Mouse (Mus musculus) midbrain, embryonic 10.5 days (tissue): ENCODE results near the gene Gstp2. TPM values are rescaled to one million over a fixed set of nuclear protein-coding genes. Genes with fewer than 3 reads are reported as not detected.
A peak's percentile ranks its signal among the peaks of the same experiment; 100 is the strongest.

Experiments used
- DNase-seq: peaks from one replicate; pipeline ENCODE4 v3.0.0-alpha.2; 2017; ENCODE audit warnings: low spot score
- H3K27ac ChIP-seq: fragments of 300-500 bp; sonication (generic); replicated peaks from 2 replicates; pipeline ENCODE4 v1.5.1; 2016; ENCODE audit warnings: mild to moderate bottlenecking
- H3K27me3 ChIP-seq: fragments of 300-500 bp; sonication (generic); 2 replicates; pipeline ENCODE4 v1.6.1; 2016; ENCODE audit warnings: low read depth, mild to moderate bottlenecking; ENCODE audit not compliant: poor library complexity, severe bottlenecking
- H3K36me3 ChIP-seq: fragments of 300-500 bp; sonication (generic); 2 replicates; pipeline ENCODE4 v1.6.1; 2016; ENCODE audit warnings: mild to moderate bottlenecking, moderate library complexity
- H3K4me1 ChIP-seq: fragments of 300-500 bp; sonication (generic); 2 replicates; pipeline ENCODE4 v1.6.1; 2016
- H3K4me3 ChIP-seq: fragments of 300-500 bp; sonication (generic); 2 replicates; pipeline ENCODE4 v1.5.1; 2016; ENCODE audit warnings: mild to moderate bottlenecking, moderate library complexity
- H3K9me3 ChIP-seq: fragments of 300-500 bp; sonication (generic); replicated peaks from 2 replicates; pipeline ENCODE4 v1.6.1; 2016; ENCODE audit warnings: mild to moderate bottlenecking
- WGBS: fragments of 180-500 bp; shearing (Covaris S2); methylation state at CpG from one replicate; pipeline ENCODE4 v1.1.7; 2016; 5-methylcytosine and 5-hydroxymethylcytosine counted together
- polyA plus RNA-seq: library from polyadenylated mRNA; unstranded; fragments of >200 nt; fragmentation: Nextera tagmentation; extraction: Ambion mirVana; gene quantifications from 2 replicates; pipeline ENCODE4 v1.2.1, GENCODE M21; 2016

Gstp2 gene
- 1.0 and 2.8 TPM in 2 replicates for polyA plus RNA-seq

GRCm38 (mm10) chr19:4045966-4046865 is at the start of gene Gstp2:
Gene Gstp2 (minus strand): TSS chr19:4046023.
- 66% methylated on average over 16 of the region's 16 CpGs for WGBS
- H3K27ac ChIP-seq, result no peak within 1 kb of the TSS

GRCm38 (mm10) chr19:4094774-4095303 is 49.0 kb upstream of the Gstp2 start:
- Histone ChIP-seq H3K9me3 (no peaks in the 10 kb centered on the region), H3K27ac (no peak overlapping the region), H3K27me3 (peaks cover 9% of the 10 kb centered on the region), H3K4me3 (no peak overlapping the region), H3K4me1 (peaks cover 38% of the 10 kb centered on the region), H3K36me3 (no peaks in the 10 kb centered on the region)
- 78% methylated on average over 5 of the region's 5 CpGs for WGBS
- DNase-seq, result no peak

More at GRCm38 (mm10) chr19:4045966-4046865, at the start of gene Gstp2:
- Histone ChIP-seq H3K27me3 (no peaks in the 10 kb centered on the region), H3K9me3 (no peaks in the 10 kb centered on the region), H3K4me3 (no peak within 1 kb of the TSS), H3K4me1 (0 out of 2 replicates have a peak, but pooled peaks cover 2% of the 10 kb centered on the region), H3K36me3 (no peaks in the 10 kb centered on the region)
- peak; percentile 30 for DNase-seq

- H3K4me3 ChIP-seq, result no peak overlapping the region
- peaks cover 4% of the 10 kb centered on the region for H3K27me3 ChIP-seq
- H3K9me3 ChIP-seq, result no peaks in the 10 kb centered on the region
- no peaks in the 10 kb centered on the region for H3K36me3 ChIP-seq
- 83% methylated on average over 3 of the region's 3 CpGs for WGBS
- no peak overlapping the region for H3K27ac ChIP-seq
- no peak for DNase-seq
- H3K4me1 ChIP-seq, result peaks cover 33% of the 10 kb centered on the region
These were observed 48.5 kb upstream of the Gstp2 start for GRCm38 (mm10) chr19:4094348-4094747.

GRCm38 (mm10) chr19:4093772-4094171 is 47.9 kb upstream of the Gstp2 start:
- no peak overlapping the region for H3K4me3 ChIP-seq
- no peak overlapping the region for H3K27ac ChIP-seq
- H3K4me1 ChIP-seq, result peaks cover 27% of the 10 kb centered on the region
- H3K27me3 ChIP-seq, result no peaks in the 10 kb centered on the region
- 80% methylated on average over 7 of the region's 7 CpGs for WGBS
- DNase-seq, result no peak
- no peaks in the 10 kb centered on the region for H3K9me3 ChIP-seq
- no peaks in the 10 kb centered on the region for H3K36me3 ChIP-seq

GRCm38 (mm10) chr19:4092750-4093149 is 46.9 kb upstream of the Gstp2 start:
- Histone ChIP-seq H3K9me3 (no peaks in the 10 kb centered on the region), H3K36me3 (no peaks in the 10 kb centered on the region), H3K4me1 (peaks cover 17% of the 10 kb centered on the region), H3K27ac (no peak overlapping the region), H3K4me3 (no peak overlapping the region), H3K27me3 (no peaks in the 10 kb centered on the region)
- 94% methylated on average over 3 of the region's 3 CpGs for WGBS
- DNase-seq, result no peak

- 69% methylated on average over 2 of the region's 2 CpGs for WGBS
- no peak overlapping the region for H3K27ac ChIP-seq
These were observed 45.6 kb upstream of the Gstp2 start for GRCm38 (mm10) chr19:4091383-4091782.

GRCm38 (mm10) chr19:4090446-4090845 is 44.6 kb upstream of the Gstp2 start:
- H3K4me1 ChIP-seq, result no peaks in the 10 kb centered on the region
- H3K27ac ChIP-seq, result no peak overlapping the region
- no peak overlapping the region for H3K4me3 ChIP-seq
- H3K27me3 ChIP-seq, result no peaks in the 10 kb centered on the region
- no peak for DNase-seq
- no peaks in the 10 kb centered on the region for H3K36me3 ChIP-seq
- WGBS, result 87% methylated on average over 3 of the region's 3 CpGs
- H3K9me3 ChIP-seq, result no peaks in the 10 kb centered on the region

More at GRCm38 (mm10) chr19:4091383-4091782, 45.6 kb upstream of the Gstp2 start:
- DNase-seq, result no peak
- no peaks in the 10 kb centered on the region for H3K36me3 ChIP-seq
- no peaks in the 10 kb centered on the region for H3K9me3 ChIP-seq
- peaks cover 6% of the 10 kb centered on the region for H3K4me1 ChIP-seq
- no peaks in the 10 kb centered on the region for H3K27me3 ChIP-seq
- no peak overlapping the region for H3K4me3 ChIP-seq

GRCm38 (mm10) chr19:4089128-4089527 is 43.3 kb upstream of the Gstp2 start:
- 73% methylated on average over 6 of the region's 6 CpGs for WGBS
- H3K27ac ChIP-seq, result no peak overlapping the region
- no peaks in the 10 kb centered on the region for H3K36me3 ChIP-seq
- H3K27me3 ChIP-seq, result no peaks in the 10 kb centered on the region
- no peaks in the 10 kb centered on the region for H3K9me3 ChIP-seq
- no peaks in the 10 kb centered on the region; the same call in 1 of the 2 replicates for H3K4me1 ChIP-seq
- H3K4me3 ChIP-seq, result no peak overlapping the region
- DNase-seq, result no peak

- DNase-seq, result no peak
- Histone ChIP-seq H3K27ac (no peak overlapping the region), H3K4me3 (no peak overlapping the region), H3K9me3 (no peaks in the 10 kb centered on the region), H3K36me3 (no peaks in the 10 kb centered on the region), H3K27me3 (peaks cover 5% of the 10 kb centered on the region; the same call in 1 of the 2 replicates), H3K4me1 (peaks cover 9% of the 10 kb centered on the region; the same call in 1 of the 2 replicates)
- WGBS, result 53% methylated on average over 5 of the region's 5 CpGs
These were observed 42.3 kb upstream of the Gstp2 start for GRCm38 (mm10) chr19:4088146-4088545.

GRCm38 (mm10) chr19:4087090-4087489 is 41.3 kb upstream of the Gstp2 start:
- Histone ChIP-seq H3K9me3 (no peaks in the 10 kb centered on the region), H3K4me1 (peaks cover 9% of the 10 kb centered on the region; the same call in 1 of the 2 replicates), H3K27me3 (peaks cover 7% of the 10 kb centered on the region; the same call in 1 of the 2 replicates), H3K27ac (no peak overlapping the region), H3K4me3 (no peak overlapping the region), H3K36me3 (no peaks in the 10 kb centered on the region)
- 91% methylated on average over 5 of the region's 5 CpGs for WGBS
- DNase-seq, result no peak

GRCm38 (mm10) chr19:4086156-4086555 is 40.3 kb upstream of the Gstp2 start:
- H3K27me3 ChIP-seq, result peaks cover 7% of the 10 kb centered on the region; the same call in 1 of the 2 replicates
- no peak overlapping the region for H3K4me3 ChIP-seq
- no peaks in the 10 kb centered on the region for H3K36me3 ChIP-seq
- DNase-seq, result no peak
- no peak overlapping the region for H3K27ac ChIP-seq
- 92% methylated on average over 15 of the region's 15 CpGs for whole genome bisulfite sequencing
- H3K4me1 ChIP-seq, result peaks cover 9% of the 10 kb centered on the region; the same call in 1 of the 2 replicates
- no peaks in the 10 kb centered on the region for H3K9me3 ChIP-seq

GRCm38 (mm10) chr19:4084984-4085383 is 39.2 kb upstream of the Gstp2 start:
- Histone ChIP-seq H3K4me3 (no peak overlapping the region), H3K27me3 (peaks cover 7% of the 10 kb centered on the region; the same call in 1 of the 2 replicates), H3K36me3 (no peaks in the 10 kb centered on the region), H3K27ac (no peak overlapping the region), H3K4me1 (peaks cover 9% of the 10 kb centered on the region; the same call in 1 of the 2 replicates), H3K9me3 (no peaks in the 10 kb centered on the region)
- WGBS, result 89% methylated on average over 1 of the region's 1 CpGs
- DNase-seq, result no peak

- Histone ChIP-seq H3K27ac (no peak overlapping the region), H3K4me3 (no peak overlapping the region), H3K9me3 (no peaks in the 10 kb centered on the region), H3K36me3 (no peaks in the 10 kb centered on the region), H3K27me3 (peaks cover 7% of the 10 kb centered on the region; the same call in 1 of the 2 replicates), H3K4me1 (peaks cover 9% of the 10 kb centered on the region; the same call in 1 of the 2 replicates)
- WGBS, result 33% methylated on average over 8 of the region's 8 CpGs
- DNase-seq, result no peak
These were observed 38.0 kb upstream of the Gstp2 start for GRCm38 (mm10) chr19:4083826-4084225.
